Mouse (Mus musculus) embryo, embryonic 10 days (tissue): ENCODE measurements at regions not wholly inside any gene's neighbourhood (a gene's known extent, or its start where the extent isn't known, plus 50 kb on each side); places are given as distances from the start of the nearest gene placed in this dataset.
A peak's percentile ranks its signal among the peaks of the same experiment; 100 is the strongest.

ENCODE experiments used
- DNase-seq: peaks from one replicate; pipeline ENCODE4 v3.0.0-alpha.2; 2015; ENCODE audit warnings: low spot score

GRCm38 (mm10) chr13:26714056-26714455 lies 55.9 kb downstream of the Hdgfl1 start:
- DNase-seq = no peak

- DNase-seq = peak; percentile 29
Measured at GRCm38 (mm10) chr13:26699062-26699684, 70.8 kb downstream of the Hdgfl1 start.

- no peak for DNase-seq
Measured at GRCm38 (mm10) chr13:26659471-26659870, 110.5 kb downstream of the Hdgfl1 start.

GRCm38 (mm10) chr13:26657010-26657611 lies 112.9 kb downstream of the Hdgfl1 start:
- DNase-seq = peak; percentile 60
